Mouse (Mus musculus) kidney, adult 2 months (tissue): ENCODE measurements at regions not wholly inside any gene's neighbourhood (a gene's known extent, or its start where the extent isn't known, plus 50 kb on each side); places are given as distances from the start of the nearest gene placed in this dataset.

ENCODE experiments used
- CTCF ChIP-seq: fragments of 200-500 bp; conservative IDR thresholded peaks from 2 replicates; pipeline ENCODE4 v1.5.1; 2011; ENCODE audit warnings: low read depth, mild to moderate bottlenecking, control low read depth, low read length, moderate library complexity, mixed read lengths; ENCODE audit not compliant: insufficient read depth, insufficient read length
- POLR2A ChIP-seq: fragments of 200-500 bp; IDR thresholded peaks from one replicate; pipeline ENCODE4 v1.6.1; 2011; ENCODE audit warnings: low read depth, low read length, control low read depth

DNA sequence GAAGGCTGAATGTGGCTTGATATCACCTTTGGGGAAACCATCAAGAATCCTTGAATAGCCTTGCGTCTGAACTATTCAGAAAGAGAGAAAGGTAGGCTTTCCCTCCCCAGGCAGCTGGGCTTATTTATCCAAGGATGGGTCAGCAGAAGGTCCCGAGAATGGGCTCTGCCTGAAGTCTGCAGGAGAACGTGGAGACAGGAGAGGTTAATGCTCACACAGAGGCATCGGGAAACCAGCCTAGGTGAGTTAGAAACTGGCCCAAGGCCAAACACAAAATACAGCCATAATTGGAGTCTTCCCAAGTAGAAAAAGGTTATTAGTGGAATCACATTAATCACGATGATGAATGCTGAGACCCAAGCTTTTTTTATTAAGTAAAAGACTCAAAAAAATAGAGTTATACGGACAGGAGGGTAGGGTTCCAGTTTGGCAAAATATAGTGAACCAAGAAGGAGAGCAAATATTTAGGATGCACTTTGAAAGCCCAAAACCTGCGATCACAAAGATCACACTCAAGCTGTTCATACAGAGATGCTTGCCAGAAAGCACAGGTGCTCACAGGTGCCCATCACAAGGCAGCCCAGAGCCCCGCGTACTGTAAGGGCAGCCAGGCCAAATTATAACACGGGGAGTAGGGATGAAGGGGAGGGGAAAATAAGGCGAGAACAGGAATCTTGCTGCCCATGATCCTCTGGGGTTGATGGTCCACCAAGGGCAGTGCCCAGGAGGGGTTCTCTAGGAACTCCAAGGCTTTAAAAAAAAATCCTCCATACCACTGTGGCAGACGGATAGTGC lies 189.3 kb downstream of the Utp18 start:
- TF ChIP-seq CTCF (no peak), POLR2A (no peak)
